Mouse (Mus musculus) embryonic facial prominence, embryonic 10.5 days (tissue): ENCODE results near the gene Klc4. TPM values are rescaled to one million over a fixed set of nuclear protein-coding genes. Genes with fewer than 3 reads are reported as not detected.

Experiments used
- DNase-seq: peaks from one replicate; pipeline ENCODE4 v3.0.0-alpha.2; 2017; ENCODE audit warnings: low spot score
- H3K27ac ChIP-seq: fragments of 300-500 bp; sonication (generic); replicated peaks from 2 replicates; pipeline ENCODE4 v1.5.1; 2016; ENCODE audit warnings: mild to moderate bottlenecking
- H3K27me3 ChIP-seq: fragments of 300-500 bp; sonication (generic); replicated peaks from 2 replicates; pipeline ENCODE4 v1.6.1; 2016; ENCODE audit warnings: low read depth, mild to moderate bottlenecking; ENCODE audit not compliant: poor library complexity, severe bottlenecking
- H3K36me3 ChIP-seq: fragments of 300-500 bp; sonication (generic); replicated peaks from 2 replicates; pipeline ENCODE4 v1.6.1; 2016; ENCODE audit warnings: mild to moderate bottlenecking, moderate library complexity
- H3K4me1 ChIP-seq: fragments of 300-500 bp; sonication (generic); 2 replicates; pipeline ENCODE4 v1.6.1; 2016
- H3K4me3 ChIP-seq: fragments of 300-500 bp; sonication (generic); 2 replicates; pipeline ENCODE4 v1.5.1; 2016; ENCODE audit warnings: mild to moderate bottlenecking, moderate library complexity
- H3K9me3 ChIP-seq: fragments of 300-500 bp; sonication (generic); 2 replicates; pipeline ENCODE4 v1.6.1; 2016; ENCODE audit warnings: mild to moderate bottlenecking
- WGBS: fragments of 180-500 bp; shearing (Covaris S2); methylation state at CpG from one replicate; pipeline ENCODE4 v1.1.7; 2016; 5-methylcytosine and 5-hydroxymethylcytosine counted together
- polyA plus RNA-seq: library from polyadenylated mRNA; unstranded; fragments of >200 nt; fragmentation: Nextera tagmentation; extraction: Ambion mirVana; gene quantifications from 2 replicates; pipeline ENCODE4 v1.2.1, GENCODE M21; 2016

The Klc4 gene
- polyA plus RNA-seq, 1 experiment from 2014 or later: 32.0 TPM

- Histone ChIP-seq H3K4me3 (peak overlapping the region; percentile 91), H3K4me1 (peaks cover 47% of the 10 kb centered on the region), H3K36me3 (peaks cover 77% of the 10 kb centered on the region), H3K9me3 (peaks cover 1% of the 10 kb centered on the region; the same call in 1 of the 2 replicates), H3K27ac (peak overlapping the region; percentile 89), H3K27me3 (no peaks in the 10 kb centered on the region)
- 22% methylated on average over 15 of the region's 15 CpGs for WGBS
- no peak for DNase-seq
Measured at GRCm38 (mm10) chr17:46674530-46675283, 28.9 kb upstream of the Klc4 start.

DNA sequence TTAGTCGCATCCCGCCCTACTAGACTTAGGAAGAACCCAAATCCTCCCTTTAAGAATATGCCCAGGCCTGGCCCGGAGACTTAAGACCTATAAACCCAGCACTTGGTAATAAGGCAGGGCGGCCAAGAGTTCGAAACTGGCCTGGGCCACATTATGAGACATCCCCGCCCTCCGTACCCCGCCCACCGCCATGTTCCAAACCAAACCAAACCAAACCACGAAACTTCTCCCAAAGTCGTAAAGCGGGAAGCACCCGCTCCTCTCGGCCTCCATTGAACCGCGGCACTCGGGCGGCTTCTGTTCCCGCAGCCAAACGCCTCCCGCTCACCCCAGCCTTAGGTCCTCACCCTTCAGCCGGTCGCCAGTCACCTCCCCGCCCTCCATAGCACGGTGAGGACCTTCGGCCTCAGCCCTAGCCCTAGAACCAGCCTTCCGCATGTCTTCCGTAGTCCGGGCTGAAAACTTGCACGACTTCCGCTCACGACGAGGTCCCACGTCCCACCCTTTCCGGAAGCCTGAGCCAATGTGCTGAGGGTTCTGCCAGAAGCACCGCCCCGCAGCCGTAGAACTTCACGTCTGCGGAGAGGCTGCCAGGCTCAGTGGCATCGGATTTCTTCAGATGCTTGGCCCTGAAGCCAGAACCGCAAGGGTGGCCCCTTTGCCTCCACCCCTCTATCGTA, 28.2 kb upstream of the Klc4 start, which contains the start of gene Rrp36:
Gene Rrp36 (minus strand): TSS at position 503 of the 680 bp plus-strand sequence.
- peak within 1 kb of the TSS; percentile 91 for H3K4me3 ChIP-seq
- H3K36me3 ChIP-seq: peaks cover 81% of the 10 kb centered on the region
- peak; percentile 93 for DNase-seq
- peaks cover 5% of the 10 kb centered on the region; the same call in 1 of the 2 replicates for H3K9me3 ChIP-seq
- H3K4me1 ChIP-seq: peaks cover 39% of the 10 kb centered on the region
- H3K27me3 ChIP-seq: no peaks in the 10 kb centered on the region
- peak within 1 kb of the TSS; percentile 89 for H3K27ac ChIP-seq
- 1% methylated on average over 43 of the region's 43 CpGs for WGBS

- 93% methylated on average over 10 of the region's 10 CpGs for WGBS
- H3K9me3 ChIP-seq: peaks cover 5% of the 10 kb centered on the region; the same call in 1 of the 2 replicates
- H3K27ac ChIP-seq: no peak overlapping the region
- DNase-seq: no peak
- peaks cover 79% of the 10 kb centered on the region for H3K36me3 ChIP-seq
- H3K4me3 ChIP-seq: no peak overlapping the region
- peaks cover 19% of the 10 kb centered on the region for H3K4me1 ChIP-seq
- no peaks in the 10 kb centered on the region for H3K27me3 ChIP-seq
Measured at GRCm38 (mm10) chr17:46669911-46670310, 24.1 kb upstream of the Klc4 start.

GRCm38 (mm10) chr17:46667712-46668111, 21.9 kb upstream of the Klc4 start:
- Histone ChIP-seq H3K9me3 (peaks cover 5% of the 10 kb centered on the region; the same call in 1 of the 2 replicates), H3K27me3 (no peaks in the 10 kb centered on the region), H3K36me3 (peaks cover 92% of the 10 kb centered on the region), H3K4me3 (no peak overlapping the region), H3K27ac (no peak overlapping the region), H3K4me1 (peaks cover 2% of the 10 kb centered on the region; the same call in 1 of the 2 replicates)
- WGBS: 93% methylated on average over 16 of the region's 16 CpGs
- DNase-seq: no peak

DNA sequence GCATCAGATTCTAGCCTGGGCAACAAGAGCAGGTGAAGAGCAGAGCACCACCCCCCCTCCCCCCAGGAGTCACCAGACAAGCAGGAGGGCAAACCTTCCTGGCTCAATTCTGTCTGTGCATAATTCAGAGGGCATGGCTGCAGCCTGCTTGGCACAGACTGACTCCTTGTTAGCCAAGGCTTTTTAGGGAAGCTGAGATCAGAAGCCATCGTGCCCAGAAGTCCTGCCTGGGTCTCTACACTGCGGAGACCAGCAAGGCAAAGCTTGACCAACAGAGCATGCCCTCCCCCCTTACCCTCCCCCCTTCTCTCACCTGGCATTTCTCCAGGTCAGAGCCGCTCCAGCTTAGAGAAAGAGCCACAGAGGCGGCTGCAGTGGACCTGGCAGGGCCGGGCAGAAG, 16.9 kb upstream of the Klc4 start:
- no peak overlapping the region for H3K4me3 ChIP-seq
- peaks cover 98% of the 10 kb centered on the region for H3K36me3 ChIP-seq
- H3K4me1 ChIP-seq: no peaks in the 10 kb centered on the region
- no peak for DNase-seq
- WGBS: 94% methylated on average over 5 of the region's 5 CpGs
- H3K27ac ChIP-seq: no peak overlapping the region
- no peaks in the 10 kb centered on the region for H3K9me3 ChIP-seq
- no peaks in the 10 kb centered on the region for H3K27me3 ChIP-seq

GRCm38 (mm10) chr17:46661981-46662380, 16.2 kb upstream of the Klc4 start:
- Histone ChIP-seq H3K27me3 (no peaks in the 10 kb centered on the region), H3K4me1 (no peaks in the 10 kb centered on the region), H3K27ac (no peak overlapping the region), H3K36me3 (peaks cover 100% of the 10 kb centered on the region), H3K4me3 (no peak overlapping the region), H3K9me3 (no peaks in the 10 kb centered on the region)
- 93% methylated on average over 12 of the region's 12 CpGs for whole genome bisulfite sequencing
- no peak for DNase-seq

- Histone ChIP-seq H3K36me3 (peaks cover 100% of the 10 kb centered on the region), H3K4me3 (no peak overlapping the region), H3K4me1 (no peaks in the 10 kb centered on the region), H3K27ac (no peak overlapping the region), H3K9me3 (no peaks in the 10 kb centered on the region), H3K27me3 (no peaks in the 10 kb centered on the region)
- 92% methylated on average over 9 of the region's 9 CpGs for WGBS
- DNase-seq: no peak
Measured at GRCm38 (mm10) chr17:46661351-46661750, 15.5 kb upstream of the Klc4 start.

DNA sequence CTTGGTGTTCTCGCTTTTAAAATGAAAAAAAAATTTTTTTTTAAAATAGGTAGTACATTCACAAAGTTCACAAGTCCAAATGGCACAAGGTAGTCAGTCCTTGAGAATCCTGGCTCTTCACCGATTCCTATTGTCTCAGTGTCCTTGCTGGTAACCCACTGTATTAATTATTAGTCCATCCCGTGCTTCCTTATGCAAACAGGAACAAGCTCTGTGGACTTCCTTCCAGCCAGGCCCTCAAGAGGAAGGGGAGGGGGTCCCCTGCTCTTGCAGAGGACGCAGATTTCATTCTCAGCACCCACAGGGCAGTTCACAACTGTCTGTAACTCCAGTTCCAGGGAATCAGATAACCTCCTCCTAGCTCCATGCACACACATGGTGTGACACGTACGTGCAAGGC, 10.2 kb upstream of the Klc4 start:
- peaks cover 32% of the 10 kb centered on the region for H3K4me1 ChIP-seq
- peaks cover 98% of the 10 kb centered on the region for H3K36me3 ChIP-seq
- no peak overlapping the region for H3K27ac ChIP-seq
- DNase-seq: no peak
- H3K4me3 ChIP-seq: no peak overlapping the region
- H3K9me3 ChIP-seq: 0 out of 2 replicates have a peak, but pooled peaks cover 3% of the 10 kb centered on the region
- WGBS: 91% methylated on average over 6 of the region's 6 CpGs
- no peaks in the 10 kb centered on the region for H3K27me3 ChIP-seq

- DNase-seq: no peak
- Histone ChIP-seq H3K9me3 (0 out of 2 replicates have a peak, but pooled peaks cover 3% of the 10 kb centered on the region), H3K27ac (peak overlapping the region; percentile 97), H3K27me3 (no peaks in the 10 kb centered on the region), H3K4me1 (peaks cover 58% of the 10 kb centered on the region), H3K36me3 (peaks cover 81% of the 10 kb centered on the region), H3K4me3 (peak overlapping the region; percentile 83)
- 77% methylated on average over 20 of the region's 20 CpGs for WGBS
Measured at GRCm38 (mm10) chr17:46651755-46652547, 6.1 kb upstream of the Klc4 start.

DNA sequence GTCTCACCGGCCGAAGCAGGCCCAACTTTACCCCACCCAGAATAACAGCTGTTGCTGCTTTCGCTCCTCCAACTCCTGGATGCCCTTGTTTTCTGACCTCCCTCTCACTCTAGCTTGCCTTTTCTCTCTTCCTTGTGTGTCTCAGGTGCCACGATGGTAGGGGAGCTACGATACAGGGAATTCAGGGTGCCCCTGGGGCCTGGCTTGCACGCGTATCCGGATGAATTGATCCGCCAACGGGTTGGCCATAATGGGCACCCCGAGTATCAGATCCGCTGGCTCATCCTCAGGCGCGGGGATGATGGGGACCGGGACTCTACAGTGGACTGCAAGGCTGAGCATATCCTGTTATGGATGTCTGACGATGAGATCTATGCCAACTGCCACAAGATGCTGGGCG, 5.5 kb upstream of the Klc4 start:
- Histone ChIP-seq H3K4me3 (peak overlapping the region; percentile 83), H3K4me1 (peaks cover 64% of the 10 kb centered on the region), H3K27me3 (no peaks in the 10 kb centered on the region), H3K36me3 (peaks cover 75% of the 10 kb centered on the region), H3K27ac (peak overlapping the region; percentile 97), H3K9me3 (0 out of 2 replicates have a peak, but pooled peaks cover 3% of the 10 kb centered on the region)
- 78% methylated on average over 17 of the region's 17 CpGs for WGBS
- DNase-seq: no peak

DNA sequence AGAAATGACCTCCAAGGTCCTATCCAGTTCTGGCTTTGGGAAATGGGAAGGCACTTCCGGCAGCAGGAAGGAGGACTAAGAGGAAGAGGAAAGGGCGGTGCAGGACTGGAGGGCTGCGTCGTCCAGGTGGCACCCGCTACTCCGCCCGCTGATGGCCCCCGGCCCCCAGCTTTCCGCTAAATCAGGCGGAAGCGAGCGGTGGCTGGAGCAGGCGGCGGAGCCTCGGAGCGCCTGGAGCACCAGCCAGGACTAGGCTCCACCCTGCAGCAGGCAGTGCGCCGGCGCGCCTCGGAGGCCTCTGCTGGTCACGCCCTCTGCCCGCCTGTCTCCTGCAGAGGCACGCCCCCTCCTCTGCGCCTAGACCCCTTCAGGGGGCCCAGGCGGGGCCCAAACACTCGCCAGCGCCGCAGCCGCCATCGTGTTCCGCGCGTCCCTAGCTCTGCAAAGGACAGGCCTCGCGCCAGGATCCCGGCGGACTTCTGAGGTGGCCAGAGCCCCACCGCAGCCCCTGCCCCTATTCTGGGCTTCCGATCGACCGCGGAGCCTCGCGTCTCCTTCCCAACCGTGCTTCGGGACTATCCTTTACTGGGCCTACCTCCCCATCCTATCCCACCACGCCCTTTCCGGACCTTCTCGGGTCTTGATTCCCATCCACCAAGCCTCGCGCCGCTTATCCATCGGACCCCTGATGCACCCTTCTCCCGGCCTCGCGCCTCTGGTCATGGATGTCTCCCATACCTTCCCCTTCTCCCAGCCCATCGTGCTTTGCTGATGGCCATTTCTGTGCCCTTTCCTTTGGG, 4.6 kb upstream of the Klc4 start, which contains the start of gene Cul7:
Gene Cul7 (plus strand): TSS at position 106 of the 800 bp plus-strand sequence.
- peaks cover 66% of the 10 kb centered on the region for H3K36me3 ChIP-seq
- no peaks in the 10 kb centered on the region for H3K27me3 ChIP-seq
- H3K4me1 ChIP-seq: peaks cover 62% of the 10 kb centered on the region
- under 1% methylated on average over 58 of the region's 58 CpGs for WGBS
- peak; percentile 97 for DNase-seq
- peak within 1 kb of the TSS; percentile 97 for H3K27ac ChIP-seq
- H3K9me3 ChIP-seq: 0 out of 2 replicates have a peak, but pooled peaks cover 3% of the 10 kb centered on the region
- peak within 1 kb of the TSS; percentile 83 for H3K4me3 ChIP-seq
